Mouse (Mus musculus) heart, embryonic 16.5 days (tissue): Measurements from ENCODE around the gene Klra17. TPM values are rescaled to one million over a fixed set of nuclear protein-coding genes. Genes with fewer than 3 reads are reported as not detected.
"Not testable (repeated sequence)": the region's sequence is repeated elsewhere in the genome, so short reads cannot be mapped to it uniquely, and the experiment has no call there.

Source experiments
- ATAC-seq: fragments of 200-750 bp; cut with Nextera tagmentation; replicated peaks from 2 replicates; pipeline ENCODE4 v1.8.0; 2017; ENCODE audit warnings: moderate number of reproducible peaks; ENCODE audit not compliant: insufficient read depth, low FRiP score; ENCODE audit errors: extremely low read depth
- H3K27ac ChIP-seq: fragments of 300-500 bp; sonication (generic); 2 replicates; pipeline ENCODE4 v1.5.1; 2014; ENCODE audit warnings: mild to moderate bottlenecking, low read length, control low read depth, moderate library complexity
- H3K27me3 ChIP-seq: fragments of 300-500 bp; sonication (generic); 2 replicates; pipeline ENCODE4 v1.6.1; 2014; ENCODE audit warnings: low read length, mixed read lengths; ENCODE audit not compliant: control insufficient read depth, insufficient read depth
- H3K36me3 ChIP-seq: fragments of 300-500 bp; sonication (generic); 2 replicates; pipeline ENCODE4 v1.6.1; 2014; ENCODE audit not compliant: control insufficient read depth, insufficient read depth
- H3K4me1 ChIP-seq: fragments of 300-500 bp; sonication (generic); 2 replicates; pipeline ENCODE4 v1.6.1; 2014; ENCODE audit warnings: low read length, mixed read lengths; ENCODE audit not compliant: control insufficient read depth, insufficient read depth
- H3K4me2 ChIP-seq: fragments of 300-500 bp; sonication (generic); 2 replicates; pipeline ENCODE4 v1.6.1; 2014; ENCODE audit warnings: low read depth, mild to moderate bottlenecking, control low read depth, low read length
- H3K4me3 ChIP-seq: fragments of 300-500 bp; sonication (generic); 2 replicates; pipeline ENCODE4 v1.5.1; 2014; ENCODE audit warnings: mild to moderate bottlenecking, control low read depth, low read length
- H3K9ac ChIP-seq: fragments of 300-500 bp; sonication (generic); 2 replicates; pipeline ENCODE4 v1.6.1; 2014; ENCODE audit warnings: low read length, control low read depth
- H3K9me3 ChIP-seq: fragments of 300-500 bp; sonication (generic); replicated peaks from 2 replicates; pipeline ENCODE4 v1.6.1; 2016; ENCODE audit warnings: low read length; ENCODE audit not compliant: control insufficient read depth
- WGBS: fragments of 180-500 bp; shearing (Covaris S2); extraction: QIAGEN DNeasy Blood & Tissue Kit; methylation state at CpG from one replicate; pipeline ENCODE4 v1.1.7; 2014; 5-methylcytosine and 5-hydroxymethylcytosine counted together
- polyA plus RNA-seq: library from polyadenylated mRNA; unstranded; fragments of >200 nt; fragmentation: Nextera tagmentation; extraction: Ambion mirVana; gene quantifications from 2 replicates; pipeline ENCODE4 v1.2.1, GENCODE M21; 2015

The Klra17 gene
- polyA plus RNA-seq = not detected in 2 replicates

GRCm38 (mm10) chr6:129876549-129876948 lies at the start of gene Klra17:
Gene Klra17 (minus strand): TSS chr6:129876672.
- Histone ChIP-seq H3K9me3 (peaks cover 2% of the 10 kb centered on the region; the same call in 1 of the 2 replicates), H3K36me3 (no peaks in the 10 kb centered on the region), H3K4me2 (no peak within 1 kb of the TSS), H3K4me1 (no peaks in the 10 kb centered on the region), H3K27me3 (no peaks in the 10 kb centered on the region), H3K27ac (no peak within 1 kb of the TSS), H3K4me3 (no peak within 1 kb of the TSS), H3K9ac (no peak within 1 kb of the TSS)
- 56% methylated on average over 1 of the region's 1 CpGs for WGBS
- ATAC-seq = no peak

GRCm38 (mm10) chr6:129917476-129917946 lies 41.0 kb upstream of the Klra17 start, which contains the start of gene Klra5:
Gene Klra5 (minus strand): TSS chr6:129917650.
- H3K4me1 ChIP-seq, H3K27ac ChIP-seq, H3K36me3 ChIP-seq, H3K4me2 ChIP-seq, H3K4me3 ChIP-seq, H3K9me3 ChIP-seq, H3K27me3 ChIP-seq, H3K9ac ChIP-seq, ATAC-seq: not testable (repeated sequence)

- H3K36me3 ChIP-seq = no peaks in the 10 kb centered on the region
- no peak for ATAC-seq
- H3K4me2 ChIP-seq = no peak overlapping the region
- H3K27me3 ChIP-seq = no peaks in the 10 kb centered on the region
- no peaks in the 10 kb centered on the region for H3K4me1 ChIP-seq
- WGBS = 64% methylated on average over 1 of the region's 1 CpGs
- H3K9me3 ChIP-seq = no peaks in the 10 kb centered on the region; the same call in 1 of the 2 replicates
- no peak overlapping the region for H3K4me3 ChIP-seq
- H3K9ac ChIP-seq = no peak overlapping the region
- H3K27ac ChIP-seq = no peak overlapping the region
Measured at GRCm38 (mm10) chr6:129916996-129917395, 40.5 kb upstream of the Klra17 start.

- no peak overlapping the region for H3K4me2 ChIP-seq
- ATAC-seq = no peak
- no peak overlapping the region for H3K9ac ChIP-seq
- H3K9me3 ChIP-seq = peaks cover under 1% of the 10 kb centered on the region; the same call in 1 of the 2 replicates
- H3K4me3 ChIP-seq = no peak overlapping the region
- H3K36me3 ChIP-seq = no peaks in the 10 kb centered on the region
- no peaks in the 10 kb centered on the region for H3K27me3 ChIP-seq
- H3K27ac ChIP-seq = no peak overlapping the region
- H3K4me1 ChIP-seq = no peaks in the 10 kb centered on the region
- 85% methylated on average over 2 of the region's 2 CpGs for WGBS
Measured at GRCm38 (mm10) chr6:129882525-129882924, 6.1 kb upstream of the Klra17 start.

- not testable (repeated sequence) for H3K27ac ChIP-seq, ATAC-seq, H3K4me2 ChIP-seq, H3K9ac ChIP-seq, H3K9me3 ChIP-seq, H3K4me1 ChIP-seq, H3K4me3 ChIP-seq, H3K36me3 ChIP-seq, H3K27me3 ChIP-seq
- WGBS = no CpG with 5 or more reads among the region's 3 CpGs
Measured at GRCm38 (mm10) chr6:129862349-129862748, 14.1 kb downstream of the Klra17 start, which contains the start of gene Gm17631. Gene Gm17631 (plus strand): TSS chr6:129862649.

- 68% methylated on average over 1 of the region's 1 CpGs for WGBS
Measured at GRCm38 (mm10) chr6:129825559-129825958, 50.9 kb downstream of the Klra17 start.

GRCm38 (mm10) chr6:129824004-129824403 lies 52.5 kb downstream of the Klra17 start:
- Histone ChIP-seq H3K27me3 (no peaks in the 10 kb centered on the region), H3K9ac (no peak overlapping the region), H3K36me3 (no peaks in the 10 kb centered on the region), H3K27ac (no peak overlapping the region), H3K4me3 (no peak overlapping the region), H3K9me3 (0 out of 2 replicates have a peak, but pooled peaks cover 7% of the 10 kb centered on the region), H3K4me2 (no peak overlapping the region), H3K4me1 (no peaks in the 10 kb centered on the region)
- WGBS = 85% methylated on average over 1 of the region's 1 CpGs
- ATAC-seq = no peak

More at GRCm38 (mm10) chr6:129825559-129825958, 50.9 kb downstream of the Klra17 start:
- H3K9ac ChIP-seq = no peak overlapping the region
- H3K27me3 ChIP-seq = no peaks in the 10 kb centered on the region
- no peaks in the 10 kb centered on the region for H3K4me1 ChIP-seq
- peaks cover 3% of the 10 kb centered on the region; the same call in 1 of the 2 replicates for H3K9me3 ChIP-seq
- H3K36me3 ChIP-seq = no peaks in the 10 kb centered on the region
- H3K4me3 ChIP-seq = no peak overlapping the region
- H3K27ac ChIP-seq = no peak overlapping the region
- no peak for ATAC-seq
- H3K4me2 ChIP-seq = no peak overlapping the region

GRCm38 (mm10) chr6:129817731-129818130 lies 58.7 kb downstream of the Klra17 start:
- Histone ChIP-seq H3K4me3 (no peak overlapping the region), H3K9ac (no peak overlapping the region), H3K27ac (no peak overlapping the region), H3K4me1 (no peaks in the 10 kb centered on the region), H3K9me3 (peaks cover 6% of the 10 kb centered on the region; the same call in 1 of the 2 replicates), H3K4me2 (no peak overlapping the region), H3K27me3 (no peaks in the 10 kb centered on the region), H3K36me3 (no peaks in the 10 kb centered on the region)
- no peak for ATAC-seq
- 52% methylated on average over 3 of the region's 3 CpGs for WGBS

GRCm38 (mm10) chr6:129784170-129784569 lies 92.3 kb downstream of the Klra17 start, which contains the start of gene Gm156:
Gene Gm156 (minus strand): TSS chr6:129784270.
- 78% methylated on average over 3 of the region's 3 CpGs for WGBS
- not testable (repeated sequence) for ATAC-seq, H3K4me3 ChIP-seq, H3K4me1 ChIP-seq, H3K27ac ChIP-seq, H3K4me2 ChIP-seq, H3K27me3 ChIP-seq, H3K9me3 ChIP-seq, H3K36me3 ChIP-seq, H3K9ac ChIP-seq
